Mouse (Mus musculus) ovary, postnatal 14 days (tissue): Measurements from ENCODE around the gene Dnah11.

Experiments used
- DNase-seq: peaks from one replicate; pipeline ENCODE4 v3.0.0; 2022; ENCODE audit warnings: low spot score

Gene Dnah11

DNA sequence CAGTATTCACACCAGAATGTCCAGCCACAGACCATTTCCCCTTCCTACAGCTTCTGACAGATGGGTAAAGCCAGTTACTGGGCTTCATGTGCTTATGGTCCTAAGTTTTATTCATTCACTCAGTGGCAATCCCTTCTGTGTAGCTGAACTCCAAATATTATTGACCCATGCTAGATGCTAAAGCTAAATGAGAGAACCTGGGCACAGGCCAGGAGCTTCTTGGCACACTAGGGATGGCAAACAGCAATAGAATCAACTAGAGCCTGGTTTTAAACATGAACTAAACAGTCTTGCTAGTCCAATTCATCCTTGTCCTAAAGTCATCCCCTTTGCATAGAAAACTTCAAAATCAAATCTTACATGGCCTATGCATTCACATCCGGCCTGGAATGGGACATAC is 113.6 kb downstream of the Dnah11 start:
- no peak for DNase-seq

DNA sequence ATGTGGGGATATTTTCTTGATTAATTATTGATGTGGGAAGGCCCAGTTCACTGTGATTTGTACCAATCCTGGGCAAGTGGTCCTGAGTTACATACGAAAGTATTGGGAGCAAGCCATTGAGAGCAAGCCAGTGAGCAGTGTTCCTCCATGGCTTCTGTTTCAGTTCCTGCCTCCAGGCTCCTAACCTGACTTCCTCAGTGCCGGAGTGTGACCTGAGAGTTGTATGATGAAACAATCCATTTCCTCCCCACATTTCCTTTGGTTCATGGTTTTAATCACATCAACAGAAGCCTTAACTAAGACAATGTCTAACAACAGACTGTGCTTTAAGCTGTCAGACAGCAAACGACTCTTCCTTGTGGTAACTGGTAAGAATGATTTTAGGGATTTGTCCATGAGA is 114.0 kb downstream of the Dnah11 start:
- DNase-seq = no peak

DNA sequence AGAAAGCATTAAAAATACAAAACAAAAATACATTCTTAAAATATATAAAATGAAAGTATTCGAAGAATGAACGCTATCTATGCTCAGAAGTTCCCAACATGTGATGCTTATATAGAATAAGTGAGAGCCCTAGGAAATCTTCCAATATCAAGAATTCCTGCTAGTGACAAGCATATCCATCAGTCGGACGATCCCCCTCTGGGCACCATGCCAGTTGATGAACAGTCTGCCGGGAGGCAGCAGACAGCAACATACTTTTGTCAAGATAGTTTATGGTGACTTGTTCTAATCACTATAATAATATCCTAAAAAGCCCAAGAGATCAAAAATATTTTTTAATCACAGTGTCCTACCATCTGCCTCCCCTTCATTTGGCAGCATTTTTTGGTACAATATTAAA is 114.7 kb downstream of the Dnah11 start:
- DNase-seq = no peak

GRCm38 (mm10) chr12:118080441-118080840 is 118.4 kb downstream of the Dnah11 start:
- no peak for DNase-seq

DNA sequence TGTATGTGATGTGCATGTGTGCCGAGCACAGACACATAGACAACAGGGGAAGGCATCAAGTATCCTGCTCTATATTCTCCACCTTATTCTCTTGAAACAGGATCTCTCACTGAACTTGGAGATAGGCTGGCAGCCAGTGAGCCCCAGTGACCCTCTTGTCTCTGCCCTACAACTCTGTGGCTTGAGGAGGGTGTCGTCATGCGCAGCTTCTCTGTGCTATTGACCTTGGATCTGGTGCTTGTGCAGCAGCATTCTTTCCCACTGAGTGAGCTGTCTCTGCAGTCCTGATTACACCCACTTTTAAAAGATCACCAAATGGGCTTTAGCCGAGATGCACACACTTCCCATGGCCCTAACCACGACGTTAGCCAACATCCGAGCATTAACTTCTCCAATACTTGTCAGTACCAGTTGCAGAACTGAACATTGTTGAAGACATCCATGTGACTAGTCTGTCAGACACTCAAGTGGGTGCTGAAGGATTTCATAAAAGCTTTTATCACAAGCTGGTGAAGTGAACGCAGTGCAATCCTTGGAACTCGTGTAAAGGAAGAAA is 120.3 kb downstream of the Dnah11 start:
- no peak for DNase-seq

DNA sequence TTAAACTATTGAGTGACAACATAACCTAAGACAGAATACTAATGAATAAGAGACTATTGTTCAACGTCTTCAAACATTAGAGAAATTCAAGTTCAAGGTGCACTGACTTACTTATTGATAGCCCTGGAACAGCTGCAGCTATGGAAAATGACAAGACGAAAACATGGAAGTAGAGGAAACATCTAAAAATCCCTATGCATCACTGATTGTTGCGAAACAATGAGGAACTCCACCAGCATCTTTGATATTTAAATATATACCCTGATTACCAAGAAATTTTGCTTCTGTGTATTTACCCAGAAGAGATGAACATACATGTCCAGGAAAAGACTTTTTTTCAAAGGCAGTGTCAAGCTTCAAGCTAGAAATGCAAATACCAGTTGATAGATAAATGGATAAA is 122.0 kb downstream of the Dnah11 start:
- no peak for DNase-seq

- DNase-seq = no peak
Observed at GRCm38 (mm10) chr12:118072181-118072872, 126.5 kb downstream of the Dnah11 start.

GRCm38 (mm10) chr12:118071667-118072066 is 127.2 kb downstream of the Dnah11 start:
- DNase-seq = no peak

DNA sequence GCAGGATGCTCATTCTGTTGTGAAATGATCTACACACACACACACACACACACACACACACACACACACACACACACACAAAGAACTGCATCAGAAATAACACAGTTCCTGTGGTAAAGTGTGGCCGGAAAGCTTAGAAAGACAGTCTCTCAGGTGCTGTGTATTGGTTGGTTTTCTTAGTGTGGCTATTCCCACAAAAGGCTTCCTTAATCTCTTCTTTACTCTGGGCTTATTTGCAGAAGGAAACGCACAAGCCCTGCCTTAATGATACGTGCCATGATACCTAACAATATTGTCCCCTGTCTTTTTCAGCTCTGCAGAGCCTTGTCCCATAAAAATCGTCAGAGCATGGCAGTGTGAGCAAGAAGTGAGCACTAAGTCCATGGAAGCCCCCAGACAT is 130.1 kb downstream of the Dnah11 start:
- no peak for DNase-seq

- DNase-seq = no peak
Observed at GRCm38 (mm10) chr12:118062343-118062742, 136.5 kb downstream of the Dnah11 start.

DNA sequence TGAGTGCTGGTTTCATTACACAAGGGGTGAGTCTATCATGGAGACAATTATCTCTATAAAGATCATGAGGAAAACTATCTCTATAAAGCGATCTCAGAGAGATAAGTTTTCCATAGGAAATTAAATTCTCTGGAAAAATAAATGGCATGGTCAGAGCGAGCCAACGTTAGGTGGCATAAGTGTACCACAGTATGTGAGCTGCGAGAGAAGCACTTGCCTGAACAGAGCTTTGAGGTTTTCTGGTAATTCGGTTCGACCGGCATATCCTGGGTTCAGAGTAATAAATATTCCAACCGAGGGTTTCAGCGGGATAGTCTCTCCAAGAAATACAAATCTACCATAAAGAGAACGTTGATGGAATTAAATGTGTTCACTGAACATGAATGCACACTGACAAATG is 142.0 kb downstream of the Dnah11 start:
- DNase-seq = no peak

GRCm38 (mm10) chr12:118045381-118045780 is 153.5 kb downstream of the Dnah11 start:
- no peak for DNase-seq

- no peak for DNase-seq
Observed at GRCm38 (mm10) chr12:118043130-118043647, 155.7 kb downstream of the Dnah11 start.

DNA sequence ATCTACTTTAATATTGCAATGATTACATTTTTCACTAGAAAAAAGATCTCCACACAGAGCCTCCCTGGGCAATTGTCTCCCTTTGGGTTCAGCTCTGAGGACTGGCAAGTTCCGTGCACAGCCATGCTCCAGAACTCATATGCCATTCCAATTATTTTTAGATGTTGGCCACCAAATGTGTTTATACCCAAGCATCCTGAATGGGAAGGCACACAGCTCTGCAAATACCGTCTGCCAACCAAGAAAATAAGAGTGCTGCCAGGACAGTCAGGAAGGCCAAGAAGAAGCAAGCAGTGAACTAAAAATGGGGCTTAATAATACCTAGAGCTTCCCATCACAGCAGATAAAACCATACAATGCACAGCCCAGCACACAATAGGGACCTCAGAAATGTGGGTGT is 156.6 kb downstream of the Dnah11 start:
- DNase-seq = no peak

- DNase-seq = no peak
Observed at GRCm38 (mm10) chr12:118034990-118035389, 163.9 kb downstream of the Dnah11 start.

DNA sequence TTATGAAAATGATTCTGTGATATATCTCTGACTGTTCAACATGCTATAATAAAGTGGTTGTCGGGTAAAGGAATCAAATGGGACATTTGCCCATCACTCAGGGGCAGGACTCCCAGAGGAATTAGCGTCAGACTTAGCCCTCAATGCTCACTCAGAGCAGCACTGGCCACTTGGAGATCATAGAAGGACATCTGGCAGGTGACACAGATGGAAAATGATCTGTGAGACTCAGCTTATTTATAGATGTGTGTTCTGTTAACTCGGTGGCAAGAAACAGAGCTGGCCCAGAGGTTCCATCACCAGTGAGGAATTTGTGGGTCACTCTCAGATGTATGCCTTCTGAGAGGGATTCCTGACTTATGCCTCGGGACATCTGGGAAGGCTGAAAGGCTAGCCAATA is 173.1 kb downstream of the Dnah11 start:
- no peak for DNase-seq

DNA sequence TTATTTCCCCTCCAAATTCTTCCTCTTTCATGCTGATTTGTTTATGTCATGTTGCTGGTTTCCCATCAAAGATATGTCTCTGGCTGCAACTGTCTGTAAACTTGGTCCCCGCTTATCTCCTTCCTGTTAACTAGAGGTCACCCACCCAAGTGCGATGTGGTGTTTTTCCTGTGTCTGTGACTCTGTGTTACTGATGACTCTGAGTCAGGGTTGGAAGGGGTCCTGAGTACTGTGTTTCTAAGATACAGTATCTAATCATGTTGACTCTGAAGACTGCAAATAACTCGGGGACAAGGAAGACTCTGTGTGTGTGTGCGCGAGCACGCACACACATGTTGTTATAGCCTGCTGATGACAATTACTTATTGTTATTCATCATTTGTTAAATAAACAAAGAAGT is 179.9 kb downstream of the Dnah11 start:
- no peak for DNase-seq

DNA sequence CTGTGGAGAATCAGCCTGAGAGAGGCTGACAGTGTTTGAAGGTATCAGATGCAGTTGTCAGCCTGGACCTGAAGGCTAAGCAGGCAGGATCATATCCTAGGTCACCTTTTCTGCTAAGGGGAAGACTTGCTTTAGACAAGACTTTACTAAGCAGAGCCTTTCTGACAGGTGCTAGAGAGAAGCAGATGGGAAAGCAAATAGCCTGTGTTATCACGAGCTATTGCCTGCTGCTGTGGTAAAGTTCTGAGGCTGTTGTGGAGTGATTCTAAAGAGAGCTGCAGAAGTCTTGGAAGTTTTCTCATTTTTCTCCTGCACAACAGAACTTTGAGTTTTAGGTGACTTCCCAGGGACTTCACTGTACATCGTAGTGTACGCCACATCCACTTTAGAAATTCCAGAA is 185.0 kb downstream of the Dnah11 start:
- no peak for DNase-seq

- no peak for DNase-seq
Observed at GRCm38 (mm10) chr12:118011921-118012320, 186.9 kb downstream of the Dnah11 start.

DNA sequence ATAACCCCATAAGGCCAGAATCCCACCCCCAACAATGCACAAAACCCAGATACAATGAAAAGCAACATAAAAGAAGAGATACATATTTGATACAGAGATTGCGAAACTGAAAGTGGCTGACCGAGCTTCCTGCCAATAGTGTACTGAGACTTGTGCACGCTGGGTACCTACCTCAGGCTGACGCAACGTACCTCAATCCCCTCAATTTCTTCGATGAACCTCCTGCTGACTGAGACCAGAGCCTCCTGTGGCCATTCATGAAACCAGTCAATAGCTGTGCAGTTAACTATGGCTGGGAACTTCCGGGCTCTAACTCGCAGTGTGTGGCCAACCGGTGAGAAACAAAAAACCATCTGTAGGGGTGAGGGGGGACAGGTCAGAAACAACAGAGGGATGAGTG is 203.9 kb downstream of the Dnah11 start:
- no peak for DNase-seq

GRCm38 (mm10) chr12:117993499-117993898 is 205.3 kb downstream of the Dnah11 start:
- DNase-seq = peak; percentile 68

- no peak for DNase-seq
Observed at GRCm38 (mm10) chr12:117989018-117989828, 209.6 kb downstream of the Dnah11 start.

DNA sequence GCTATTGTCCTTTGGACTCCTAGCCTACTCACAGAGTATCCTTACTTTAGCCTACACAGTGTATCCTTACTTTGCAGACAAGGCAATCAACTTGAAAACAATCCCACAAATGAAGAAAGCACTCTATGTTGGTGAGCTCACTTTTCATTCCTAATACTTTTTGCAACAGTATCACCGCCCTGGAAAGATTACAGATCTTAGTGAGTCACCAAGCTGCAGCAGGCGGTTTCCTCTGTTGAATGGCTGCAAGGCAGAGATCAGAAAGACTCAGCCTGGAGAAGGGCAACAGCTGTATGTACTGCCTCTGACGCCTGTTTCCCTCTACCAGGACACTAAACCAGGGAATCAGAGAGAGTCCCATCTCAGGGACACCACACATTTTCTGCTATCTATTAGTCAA is 218.5 kb downstream of the Dnah11 start:
- DNase-seq = no peak
